Mouse (Mus musculus): ENCODE measurements around the gene Slc36a2. TPM values are rescaled to one million over a fixed set of nuclear protein-coding genes. Genes with fewer than 3 reads are reported as not detected.
A peak's percentile ranks its signal among the peaks of the same experiment; 100 is the strongest.

The Slc36a2 gene
- under 1 TPM; 0.34 to 0.43 TPM for total RNA-seq (2021)

DNA sequence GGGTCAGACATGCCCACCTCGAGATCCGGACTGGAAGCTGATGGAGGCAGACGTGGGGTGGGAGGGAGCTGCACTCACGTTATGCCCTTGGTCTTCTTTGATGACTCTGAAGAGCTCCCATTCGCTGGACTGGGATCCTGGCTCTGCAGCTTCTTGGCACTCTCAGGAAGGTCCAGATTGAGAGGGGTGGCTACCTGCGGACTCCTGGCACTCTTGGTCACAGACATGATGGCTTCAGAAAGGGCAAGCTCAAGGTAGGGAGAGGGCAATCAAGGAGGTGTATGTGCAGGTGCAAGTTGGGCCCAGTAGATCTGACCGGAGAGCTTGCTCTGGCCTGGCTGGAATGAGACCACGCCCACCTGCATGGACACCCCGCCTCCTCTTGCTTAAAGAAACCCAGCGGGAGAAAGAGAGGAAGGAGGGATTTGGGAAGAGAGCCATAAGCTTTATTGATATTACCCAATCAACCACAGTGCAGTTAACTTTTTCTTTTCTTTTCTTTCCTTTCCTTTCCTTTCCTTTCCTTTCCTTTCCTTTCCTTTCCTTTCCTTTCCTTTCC lies at the start of gene Slc36a2:
Slc36a2 (minus strand) TSS at position 345 of the 559 bp plus-strand sequence.
- DNase-seq (ENCODE audit: low spot score in 2 of 2): no peak
- intact Hi-C loops (cut with DNase I): no loop called here

DNA sequence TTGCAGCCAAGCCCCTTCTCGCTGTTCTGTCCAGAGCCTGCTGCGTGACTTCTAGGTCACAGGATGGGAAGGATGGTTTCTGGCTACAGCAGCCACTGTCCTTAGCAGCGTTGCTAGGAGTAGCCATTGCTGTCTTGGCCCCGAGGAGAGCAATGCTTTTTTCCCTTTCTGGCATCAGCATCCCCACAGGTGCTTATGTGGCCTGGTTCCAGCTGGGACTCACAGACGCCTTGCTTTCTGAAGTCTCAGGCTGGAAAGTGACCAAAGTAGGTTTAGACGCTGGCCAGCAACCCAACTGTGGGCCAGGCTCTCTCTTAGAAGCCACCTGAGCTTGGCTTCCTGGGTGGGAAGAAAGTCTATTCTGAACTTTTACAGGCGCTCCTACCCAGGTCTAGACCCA lies 49.4 kb upstream of the Slc36a2 start:
- DNase-seq (ENCODE audit: low spot score in 2 of 2): no peak
- intact Hi-C loops (cut with DNase I): no loop called here

DNA sequence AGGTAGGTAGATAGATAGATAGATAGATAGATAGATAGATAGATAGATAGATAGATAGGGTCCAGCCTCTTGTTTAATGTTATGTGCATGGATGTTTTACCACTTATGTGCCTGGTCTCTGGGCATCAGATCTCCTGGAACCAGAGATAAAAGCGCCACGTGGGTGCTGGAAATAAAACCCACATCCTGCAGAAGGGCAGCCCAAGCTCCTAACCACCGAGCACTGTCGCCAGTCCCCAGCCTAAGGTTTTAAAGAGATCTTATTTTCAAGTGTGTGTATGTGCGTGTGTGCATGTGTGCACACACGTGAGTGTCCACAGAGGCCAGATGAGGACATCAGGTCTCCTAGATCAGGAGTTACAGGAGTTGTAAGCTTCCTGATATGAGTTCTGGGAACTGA lies 46.2 kb upstream of the Slc36a2 start:
- DNase-seq (ENCODE audit: low spot score in 2 of 2): no peak
- intact Hi-C loops (cut with DNase I): no loop called here

DNA sequence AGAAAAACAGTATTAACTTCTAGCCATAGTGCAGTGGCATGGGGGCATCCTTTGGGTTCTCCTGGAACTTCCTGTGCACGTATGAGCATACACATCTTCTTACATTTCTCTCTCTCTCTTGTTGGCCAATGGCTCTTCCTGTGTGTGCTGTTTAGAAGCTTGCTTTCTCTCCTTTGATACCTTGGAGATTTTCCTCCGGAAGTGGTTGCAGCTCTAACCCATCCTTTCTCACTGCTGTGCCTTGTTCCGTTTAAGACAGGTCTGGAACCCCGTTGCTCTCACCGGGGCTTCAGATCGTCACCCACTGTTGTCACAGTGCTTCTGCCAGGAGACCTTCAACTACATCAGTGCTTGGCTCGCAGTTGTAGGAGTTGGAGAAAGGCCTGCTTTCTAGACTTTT lies 36.4 kb upstream of the Slc36a2 start:
- intact Hi-C loops (cut with DNase I): no loop called here
- DNase-seq (ENCODE audit: low spot score in 2 of 2): no peak

DNA sequence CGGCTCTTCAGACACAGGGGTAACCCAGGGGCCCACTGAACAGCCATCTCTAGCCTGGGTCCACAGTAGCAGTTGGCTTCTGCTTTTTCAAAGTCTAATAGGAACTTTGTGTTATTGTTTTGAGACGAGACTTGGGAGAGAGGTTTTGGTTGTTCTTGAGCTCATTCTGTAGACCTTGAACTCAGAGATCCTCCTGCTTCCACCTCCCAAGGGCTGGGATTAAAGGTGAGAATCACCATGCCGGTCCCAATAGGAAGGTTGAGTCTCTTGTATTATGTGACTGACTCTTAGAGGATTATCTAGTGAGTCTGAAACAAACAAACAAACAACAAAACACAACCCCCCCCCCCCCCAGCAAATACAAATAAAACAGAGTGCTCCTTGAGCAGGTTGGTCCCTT lies 33.6 kb upstream of the Slc36a2 start:
- no peak for DNase-seq (ENCODE audit: low spot score in 2 of 2)
- intact Hi-C loops (cut with DNase I): no loop called here

DNA sequence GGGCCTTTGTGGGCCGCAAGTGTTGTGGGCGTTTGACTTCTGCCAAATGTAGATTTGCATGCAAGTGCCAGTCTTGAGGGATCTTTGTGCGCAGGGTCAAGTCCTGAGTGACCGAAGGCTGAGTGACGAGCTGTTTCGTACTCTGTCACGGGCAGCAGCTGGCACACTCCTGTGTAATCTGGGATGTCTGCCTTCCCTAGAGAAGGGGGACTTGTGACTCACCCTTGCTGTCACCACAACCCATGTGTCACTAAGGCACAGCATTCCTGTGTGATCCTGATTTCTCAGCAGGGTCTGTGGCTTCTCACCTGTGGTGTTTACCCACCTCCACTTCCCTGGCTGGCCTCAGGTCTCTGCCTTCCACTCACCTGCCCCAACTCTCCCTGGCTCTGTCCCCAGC lies 33.0 kb upstream of the Slc36a2 start:
- intact Hi-C loops (cut with DNase I): no loop called here
- DNase-seq (ENCODE audit: low spot score in 2 of 2): peak in 1 of 2 experiments; percentile 56

DNA sequence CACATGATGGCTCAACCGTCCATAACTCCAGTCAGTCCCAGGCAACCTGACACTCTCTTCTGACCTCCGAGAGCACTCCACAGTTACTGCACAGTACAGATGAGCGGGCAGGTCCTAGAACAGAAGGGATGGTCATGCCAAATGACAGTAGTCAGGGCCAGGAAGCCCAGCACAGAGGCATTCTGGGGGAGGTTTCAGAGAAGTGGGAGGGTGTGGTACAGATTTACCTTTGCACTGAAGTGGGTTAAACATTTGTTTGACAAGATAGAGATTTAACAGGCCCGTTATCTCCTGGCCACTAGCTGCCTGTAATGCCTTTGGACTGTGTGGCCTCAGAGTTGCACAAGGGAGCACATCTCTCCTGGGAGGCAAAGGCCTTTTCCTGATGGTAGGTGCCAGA lies 32.5 kb upstream of the Slc36a2 start:
- DNase-seq (ENCODE audit: low spot score in 2 of 2): no peak
- intact Hi-C loops (cut with DNase I): no loop called here

DNA sequence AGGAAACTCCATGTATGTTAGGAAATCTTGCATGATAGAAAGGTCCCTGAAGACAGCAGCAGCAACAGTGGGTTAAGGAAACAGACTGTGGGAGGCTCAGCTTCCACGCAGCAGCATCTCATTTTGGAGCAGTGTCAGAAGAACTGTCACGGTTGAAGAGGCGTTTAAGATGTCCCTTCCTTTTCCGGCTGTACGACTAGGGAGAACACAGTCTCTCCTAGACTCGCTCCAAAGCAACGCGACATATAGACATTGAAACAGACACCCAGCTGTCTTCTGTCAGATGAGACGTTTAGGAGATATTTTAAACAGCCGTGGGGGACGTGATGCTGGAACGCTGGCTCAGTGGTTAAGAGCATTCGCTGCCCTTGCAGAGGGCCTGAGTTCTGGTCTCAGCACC lies 32.0 kb upstream of the Slc36a2 start:
- DNase-seq (ENCODE audit: low spot score in 2 of 2): peak; percentile 45 to 91
- intact Hi-C loops (cut with DNase I): no loop called here

DNA sequence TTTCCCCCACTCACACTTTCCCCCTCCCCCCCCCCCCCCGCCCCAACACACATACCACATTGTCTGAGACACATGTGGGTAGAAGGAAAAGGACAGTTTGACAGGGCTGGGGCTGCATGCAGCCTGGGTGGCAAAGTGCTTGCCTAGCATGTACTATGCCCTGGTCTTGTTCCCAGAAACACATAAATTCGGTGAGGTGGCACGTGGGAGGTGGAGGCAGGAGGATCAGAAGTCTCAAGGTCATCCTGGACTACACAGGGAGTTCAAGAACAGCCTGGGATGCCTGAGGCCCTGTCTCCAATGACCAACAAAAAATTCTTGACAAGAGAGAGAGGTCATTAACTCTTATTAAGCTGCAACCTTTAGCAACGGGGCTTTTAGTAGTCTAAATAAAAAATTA lies 31.2 kb upstream of the Slc36a2 start:
- intact Hi-C loops (cut with DNase I): no loop called here
- DNase-seq (ENCODE audit: low spot score in 2 of 2): no peak

DNA sequence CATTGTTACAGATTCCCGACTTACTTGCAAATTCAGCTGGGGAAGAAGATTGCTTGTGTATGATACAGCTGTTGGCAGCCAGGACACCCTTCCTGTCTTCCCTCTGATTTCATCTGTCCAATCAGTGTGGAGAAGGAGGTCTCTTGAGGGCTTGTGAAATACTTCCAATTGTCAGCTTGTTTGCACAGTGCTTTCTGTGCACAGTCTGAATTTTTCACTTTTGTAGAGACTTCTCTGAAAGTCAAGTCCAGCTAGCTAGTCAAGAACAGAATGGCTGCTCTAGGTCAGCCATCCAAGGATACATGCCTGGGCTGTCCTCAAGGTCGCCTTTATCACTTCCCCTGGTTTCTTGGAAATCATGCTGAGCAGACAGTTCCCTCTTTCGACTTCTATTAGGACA lies 30.1 kb upstream of the Slc36a2 start:
- DNase-seq (ENCODE audit: low spot score in 2 of 2): no peak
- intact Hi-C loops (cut with DNase I): no loop called here

DNA sequence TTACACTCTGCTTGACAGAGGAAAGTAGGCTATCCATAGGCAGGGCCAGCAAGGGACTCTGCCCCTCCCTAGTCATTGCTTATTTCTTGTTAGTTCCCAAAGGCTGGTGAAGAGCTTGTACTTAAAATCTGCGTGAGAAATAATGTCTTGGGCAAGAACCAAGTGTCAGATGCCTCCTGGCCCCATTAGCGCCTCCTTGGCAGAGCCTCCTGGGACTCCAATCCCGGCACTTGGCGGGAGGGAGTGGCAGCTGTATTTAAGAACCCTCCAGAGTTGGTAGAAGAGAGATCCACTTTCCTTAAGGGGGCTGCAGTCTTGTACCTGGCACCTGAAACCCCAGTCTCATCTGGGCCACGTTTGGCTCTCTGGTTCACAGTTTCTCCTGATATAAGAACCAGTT lies 29.3 kb upstream of the Slc36a2 start:
- DNase-seq (ENCODE audit: low spot score in 2 of 2): no peak
- intact Hi-C loops (cut with DNase I): no loop called here

DNA sequence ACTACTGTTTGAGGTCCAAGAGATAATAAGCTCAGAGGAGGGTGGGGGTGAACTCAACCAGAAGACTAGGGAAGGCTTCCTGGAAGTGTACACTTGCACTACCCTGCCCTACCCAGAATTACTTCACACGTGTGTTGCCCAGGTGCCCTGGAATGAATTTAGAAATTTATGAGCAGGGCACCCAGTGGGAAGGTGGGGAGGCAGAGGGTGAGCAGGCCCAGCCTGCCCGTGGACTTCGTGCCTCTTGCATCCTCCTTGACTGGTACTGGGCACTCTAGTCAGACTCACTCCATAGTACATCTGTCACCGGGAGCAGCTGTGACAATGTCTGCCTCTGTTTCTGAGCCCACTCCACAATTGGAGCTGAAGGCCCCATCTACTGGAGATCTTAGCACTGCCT lies 28.6 kb upstream of the Slc36a2 start:
- intact Hi-C loops (cut with DNase I): no loop called here
- no peak for DNase-seq (ENCODE audit: low spot score in 2 of 2)

DNA sequence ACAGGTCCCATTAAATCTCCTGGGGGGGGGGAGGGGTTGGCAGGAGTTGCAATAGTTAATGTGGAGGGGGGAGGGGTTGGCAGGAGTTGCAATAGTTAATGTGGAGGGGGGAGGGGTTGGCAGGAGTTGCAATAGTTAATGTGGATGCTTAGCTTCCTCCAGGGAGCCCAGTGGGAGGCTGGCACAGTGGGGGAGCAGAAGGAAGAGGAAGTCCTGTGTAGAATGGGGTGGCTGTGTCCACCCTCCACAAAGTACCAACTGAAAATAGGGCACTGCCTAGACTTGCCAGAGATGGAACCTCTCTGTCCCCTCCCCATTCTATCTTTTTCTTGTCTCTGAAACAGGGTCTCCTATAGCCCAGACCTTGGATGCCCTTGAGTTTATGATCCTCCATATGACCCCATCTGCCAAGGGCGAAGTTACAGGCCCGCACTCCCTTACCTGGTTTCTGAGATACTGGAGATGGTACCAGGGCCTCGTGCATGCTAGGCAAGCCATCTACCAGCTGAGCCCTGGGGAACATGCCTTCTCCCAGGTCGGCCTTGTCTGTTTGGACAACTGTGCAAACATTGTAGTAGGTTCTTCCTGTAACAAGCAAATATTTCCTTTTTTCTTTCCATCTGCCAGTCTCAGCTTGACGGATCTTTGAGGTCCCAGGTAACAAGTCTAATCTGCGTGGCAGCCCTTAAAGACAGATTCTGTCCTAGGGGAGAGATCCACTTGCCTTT lies 24.9 kb upstream of the Slc36a2 start:
- intact Hi-C loops (cut with DNase I): no loop called here

DNA sequence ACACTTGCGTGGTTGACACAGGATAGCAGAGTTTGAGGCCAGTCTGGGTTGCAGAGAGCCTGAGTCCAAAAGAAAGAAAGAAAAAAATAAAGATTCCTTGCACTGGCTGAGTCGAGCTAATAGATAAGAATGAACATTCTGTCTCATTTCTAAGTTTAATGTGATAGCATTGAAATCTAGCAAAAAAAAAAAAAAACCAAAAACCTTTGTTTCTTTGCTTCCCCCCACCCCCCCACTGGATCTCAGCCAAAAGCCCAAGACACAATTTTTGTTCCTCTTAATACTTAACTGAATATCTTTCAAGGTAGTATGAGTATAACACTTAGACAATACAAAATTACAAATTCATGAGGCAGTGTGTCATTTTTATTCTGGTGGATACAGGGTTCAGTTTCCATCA lies 24.2 kb upstream of the Slc36a2 start:
- no peak for DNase-seq (ENCODE audit: low spot score in 2 of 2)
- intact Hi-C loops (cut with DNase I): no loop called here

More for the DNA sequence above, 24.9 kb upstream of the Slc36a2 start:
- DNase-seq (ENCODE audit: low spot score in 2 of 2): no peak

DNA sequence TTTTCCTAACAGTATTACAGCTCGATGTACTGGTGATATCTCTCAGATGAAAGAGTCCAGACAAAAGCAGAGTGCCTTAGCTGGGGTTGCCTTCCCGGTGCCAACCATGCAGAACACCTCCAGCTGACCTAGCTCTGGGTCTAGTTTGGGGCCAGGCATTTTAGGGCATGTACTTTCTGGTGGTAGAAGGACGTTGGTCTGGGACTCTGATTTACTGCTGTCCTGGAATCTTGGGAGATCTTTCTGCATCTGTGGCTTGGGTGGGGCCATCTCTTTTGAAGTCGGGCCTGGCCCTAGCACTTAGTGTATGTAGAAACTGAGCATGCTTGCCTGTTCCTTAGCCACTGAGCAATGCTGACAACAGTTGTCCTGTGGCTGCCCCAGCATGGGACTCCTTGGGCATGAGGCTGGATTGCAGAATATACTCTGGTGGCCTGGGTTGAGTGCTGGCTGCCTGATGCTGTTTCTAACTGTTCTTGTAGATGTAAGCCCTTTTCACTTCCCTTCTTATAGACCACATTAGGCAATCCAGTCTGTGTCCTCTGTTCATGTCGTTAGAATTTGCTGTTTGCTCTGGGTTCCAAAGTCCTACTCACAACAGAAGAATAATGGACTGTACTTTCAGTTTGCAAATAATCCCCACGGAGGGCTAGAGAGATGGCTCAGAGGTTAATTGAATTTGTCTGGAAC lies 23.3 kb upstream of the Slc36a2 start:
- intact Hi-C loops (cut with DNase I): no loop called here

DNA sequence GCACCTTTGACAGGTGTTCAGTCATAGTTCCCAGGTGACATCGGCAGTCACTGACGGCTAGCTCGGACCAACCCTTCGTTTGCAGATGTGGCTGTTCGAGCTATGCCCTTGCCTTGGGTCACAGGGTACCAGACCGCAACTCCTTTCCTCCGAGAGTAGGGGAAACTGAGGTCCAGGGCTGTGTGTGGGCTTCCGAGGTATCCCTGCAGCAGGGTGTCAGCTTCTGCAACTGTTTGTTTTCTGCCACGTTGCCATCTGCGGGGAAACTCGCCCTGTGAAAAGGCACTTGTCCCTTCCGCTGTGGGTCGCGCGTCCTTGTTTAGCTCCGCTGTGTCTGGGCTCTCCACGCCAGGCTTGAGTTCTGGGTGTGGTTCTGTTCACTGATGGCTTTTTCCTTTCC lies 19.7 kb upstream of the Slc36a2 start:
- DNase-seq (ENCODE audit: low spot score in 2 of 2): no peak
- intact Hi-C loops (cut with DNase I): loop anchor here (1.0 to 5.0 kb wide), 4 partner anchors 33 to 242 kb away; no protein-coding TSS in a partner anchor

More for the DNA sequence above, 23.3 kb upstream of the Slc36a2 start:
- DNase-seq (ENCODE audit: low spot score in 2 of 2): peak in 1 of 2 experiments; percentile 41

DNA sequence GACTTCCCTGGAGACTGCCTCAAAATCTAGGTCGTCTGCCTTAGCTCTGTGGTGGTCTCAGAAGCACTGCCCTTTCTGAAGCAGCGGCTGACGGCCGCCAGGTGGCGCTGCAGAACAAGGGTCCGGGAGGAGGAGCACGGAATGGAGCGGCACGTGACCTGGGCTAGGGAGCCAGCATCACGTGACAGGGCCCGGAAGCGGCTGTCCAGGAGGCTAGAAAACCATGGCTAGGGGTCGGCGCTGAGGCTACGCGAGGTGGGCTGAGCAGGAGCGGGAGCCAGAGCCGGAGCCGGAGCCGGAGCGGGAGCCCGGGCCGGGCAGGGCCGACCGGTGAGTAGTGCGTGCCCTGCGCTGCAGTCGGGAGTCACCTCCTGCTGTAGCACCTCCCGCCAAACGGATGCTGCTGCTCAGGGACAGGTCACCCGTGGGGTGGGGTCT lies 19.3 kb upstream of the Slc36a2 start, which contains the start of gene Slc36a1:
Slc36a1 (plus strand) TSS at position 192 of the 438 bp plus-strand sequence.
- intact Hi-C loops (cut with DNase I): loop anchor here (1.0 to 5.0 kb wide), 4 partner anchors 33 to 243 kb away; no protein-coding TSS in a partner anchor
- DNase-seq (ENCODE audit: low spot score in 2 of 2): peak; percentile 96 to 97

DNA sequence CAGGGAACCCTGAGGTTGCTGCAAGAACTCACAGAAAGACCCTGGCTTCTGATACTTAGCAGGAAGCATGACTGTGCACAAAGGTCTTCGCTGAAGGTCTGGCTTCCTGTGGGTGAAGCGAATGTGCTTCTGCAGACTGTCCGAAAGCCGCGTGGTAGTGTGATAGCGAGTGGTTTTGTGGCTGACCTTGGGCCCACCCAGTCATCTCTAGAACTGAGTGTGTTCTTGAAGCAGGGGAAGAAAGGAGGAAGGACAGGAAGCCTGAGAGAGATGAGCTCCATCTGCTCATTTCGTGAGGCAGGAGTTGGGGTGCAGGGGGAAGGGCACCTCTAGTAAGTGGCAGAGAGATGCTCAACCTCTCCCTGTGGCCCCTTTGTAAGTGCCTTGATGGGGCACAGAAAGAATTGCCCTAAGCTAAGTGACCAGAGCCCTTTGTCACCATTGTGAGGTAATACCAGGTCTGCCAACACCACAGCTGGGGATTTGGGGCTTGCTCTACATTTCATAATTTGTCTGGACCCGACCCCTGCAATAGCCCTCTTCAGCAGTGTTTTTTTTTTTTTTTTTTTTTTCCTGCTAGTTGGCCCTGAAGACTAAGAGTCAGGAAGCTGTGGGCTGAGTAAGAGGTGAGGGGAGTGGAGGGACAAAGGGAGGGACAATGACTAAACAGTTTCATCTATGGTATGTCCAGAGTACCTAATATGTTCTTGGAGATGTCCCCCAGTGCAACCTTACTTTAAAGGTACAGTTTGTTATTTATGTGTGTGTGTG lies 13.0 kb upstream of the Slc36a2 start:
- intact Hi-C loops (cut with DNase I): no loop called here
- DNase-seq (ENCODE audit: low spot score in 2 of 2): no peak

DNA sequence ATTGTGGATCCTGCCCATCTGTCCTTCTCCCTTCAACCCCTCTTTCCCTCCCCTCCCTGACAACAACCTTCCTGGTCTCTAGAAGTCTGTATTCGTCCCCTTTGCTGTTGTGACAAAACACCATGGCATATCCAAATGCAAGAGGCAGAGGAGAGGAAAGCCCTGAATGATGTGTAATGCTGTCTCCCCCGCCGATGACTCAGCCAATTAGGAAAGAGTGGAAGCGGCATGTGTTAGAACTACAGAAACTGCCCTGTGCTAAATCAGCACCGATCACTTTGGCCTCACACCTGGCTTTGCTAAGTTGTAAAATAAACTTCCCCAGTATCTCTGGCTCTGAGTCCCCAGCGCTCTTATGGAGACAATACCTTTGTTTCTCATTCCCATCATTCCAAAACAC lies 12.2 kb upstream of the Slc36a2 start:
- intact Hi-C loops (cut with DNase I): no loop called here
- DNase-seq (ENCODE audit: low spot score in 2 of 2): no peak

DNA sequence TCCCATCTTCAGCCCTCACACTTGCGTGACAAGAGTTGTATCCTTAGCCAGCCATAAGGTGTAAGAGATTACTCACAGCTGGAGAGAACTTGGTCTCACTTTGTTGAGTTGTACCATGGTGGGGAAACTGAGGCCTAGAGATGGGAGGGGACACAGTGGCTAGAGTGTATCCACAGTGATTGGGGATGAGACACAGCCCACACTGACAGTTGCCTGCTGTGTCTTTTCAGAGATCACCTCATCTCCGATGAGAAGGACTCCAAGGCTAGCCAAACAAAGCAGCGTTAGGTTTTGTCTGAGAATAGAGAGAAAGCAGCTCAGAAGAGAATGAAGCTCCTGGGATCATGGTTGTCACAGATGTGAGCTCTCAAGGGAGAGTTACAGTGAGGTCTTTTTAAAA lies 5.3 kb upstream of the Slc36a2 start:
- no peak for DNase-seq (ENCODE audit: low spot score in 2 of 2)
- intact Hi-C loops (cut with DNase I): no loop called here
